Mouse (Mus musculus): ENCODE data around the gene Nyap1.
"Not testable (repeated sequence)": the region's sequence is repeated elsewhere in the genome, so short reads cannot be mapped to it uniquely, and the experiment has no call there.

Gene Nyap1

GRCm38 (mm10) chr5:137742836-137743235, 1.4 kb upstream of the Nyap1 start:
- no peak for DNase-seq

- no peak for DNase-seq
These were observed 641 bp upstream of the Nyap1 start for GRCm38 (mm10) chr5:137742048-137742447.

DNA sequence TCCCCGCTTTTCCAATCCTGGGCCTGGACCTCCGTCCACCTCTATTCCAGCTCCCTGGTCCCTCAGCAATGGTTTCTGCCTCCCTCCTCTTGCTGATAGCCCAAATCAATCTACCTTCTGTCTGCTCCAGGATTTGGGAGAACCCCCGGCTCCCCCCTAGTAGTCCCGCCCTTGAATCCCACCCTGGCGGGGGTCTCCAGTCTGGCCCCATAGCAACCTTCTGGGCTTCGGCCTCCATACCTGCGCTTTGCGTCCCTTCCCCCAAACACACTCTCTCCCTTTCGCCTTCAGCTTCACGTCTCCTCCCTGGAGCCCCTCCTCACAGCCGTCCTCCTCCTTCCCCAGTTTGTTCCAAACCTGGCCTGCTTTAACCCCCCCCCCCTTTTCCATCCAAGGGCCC, 901 bp downstream of the Nyap1 start:
- no peak for DNase-seq

DNA sequence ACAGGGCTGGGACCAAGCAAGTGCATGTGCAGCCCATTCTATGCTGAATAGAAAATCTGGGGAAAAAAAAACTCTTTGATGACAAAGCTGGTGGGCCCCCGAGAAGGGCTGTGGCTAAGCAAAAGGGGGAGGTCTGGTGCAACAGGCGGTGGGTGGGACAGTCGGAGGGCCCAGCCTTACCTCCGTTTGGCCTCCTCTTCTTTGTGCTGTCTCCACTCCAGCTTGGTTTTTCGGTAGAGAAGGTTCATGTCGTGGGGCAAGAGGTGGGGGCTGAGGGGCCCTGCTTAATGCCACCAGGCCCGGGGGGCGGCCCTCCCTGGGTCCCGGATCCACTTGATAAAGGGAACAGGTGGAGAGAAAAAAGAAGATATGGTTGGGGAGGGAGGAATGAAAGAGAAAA, 1.9 kb downstream of the Nyap1 start:
- no peak for DNase-seq

DNA sequence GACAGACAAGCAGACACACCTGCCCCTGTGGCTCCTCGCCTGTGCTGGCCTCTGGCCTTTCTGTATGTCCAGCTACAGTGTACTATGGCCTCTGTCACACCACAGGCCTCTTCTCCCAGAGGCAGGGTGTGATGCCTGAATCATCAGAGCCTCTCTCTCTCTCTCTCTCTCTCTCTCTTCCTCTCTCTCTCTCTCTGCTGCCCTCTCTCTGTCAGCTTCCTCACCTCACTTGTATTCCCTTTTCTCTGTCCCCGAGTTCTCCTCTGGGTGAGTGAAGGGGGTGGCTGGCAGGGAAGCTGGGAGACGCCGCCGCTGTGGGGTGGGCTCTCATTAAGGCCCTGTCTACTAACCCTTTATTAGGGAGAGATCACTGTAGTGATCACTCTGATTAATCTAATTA, 2.9 kb downstream of the Nyap1 start:
- no peak for DNase-seq

DNA sequence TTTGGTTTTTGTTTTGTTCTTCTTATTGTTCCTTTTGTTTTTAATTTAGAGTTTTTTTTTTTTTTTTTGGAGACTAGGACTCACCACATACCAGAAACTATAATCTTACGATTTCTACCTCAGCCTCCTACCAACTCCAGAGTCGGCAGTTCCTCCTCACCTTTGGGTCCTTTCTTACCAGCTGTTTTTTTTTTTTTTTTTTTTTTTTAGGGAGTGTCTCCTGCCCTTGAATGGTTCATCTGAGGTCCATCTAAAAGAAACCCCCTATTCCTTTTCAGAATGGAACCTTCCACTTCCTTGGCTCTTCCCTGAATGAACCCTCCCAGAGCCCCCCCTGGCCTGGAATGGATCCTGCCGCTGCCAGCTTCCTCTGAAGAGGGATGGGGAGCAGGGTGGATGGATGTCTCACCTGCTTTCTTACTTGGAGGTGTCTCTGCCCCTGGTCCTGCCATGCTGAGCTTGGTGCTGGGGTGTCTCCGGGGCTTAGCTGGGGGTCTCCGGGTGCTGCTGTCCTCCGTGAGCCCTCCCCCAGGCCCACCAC, 3.9 kb downstream of the Nyap1 start:
- no peak for DNase-seq

DNA sequence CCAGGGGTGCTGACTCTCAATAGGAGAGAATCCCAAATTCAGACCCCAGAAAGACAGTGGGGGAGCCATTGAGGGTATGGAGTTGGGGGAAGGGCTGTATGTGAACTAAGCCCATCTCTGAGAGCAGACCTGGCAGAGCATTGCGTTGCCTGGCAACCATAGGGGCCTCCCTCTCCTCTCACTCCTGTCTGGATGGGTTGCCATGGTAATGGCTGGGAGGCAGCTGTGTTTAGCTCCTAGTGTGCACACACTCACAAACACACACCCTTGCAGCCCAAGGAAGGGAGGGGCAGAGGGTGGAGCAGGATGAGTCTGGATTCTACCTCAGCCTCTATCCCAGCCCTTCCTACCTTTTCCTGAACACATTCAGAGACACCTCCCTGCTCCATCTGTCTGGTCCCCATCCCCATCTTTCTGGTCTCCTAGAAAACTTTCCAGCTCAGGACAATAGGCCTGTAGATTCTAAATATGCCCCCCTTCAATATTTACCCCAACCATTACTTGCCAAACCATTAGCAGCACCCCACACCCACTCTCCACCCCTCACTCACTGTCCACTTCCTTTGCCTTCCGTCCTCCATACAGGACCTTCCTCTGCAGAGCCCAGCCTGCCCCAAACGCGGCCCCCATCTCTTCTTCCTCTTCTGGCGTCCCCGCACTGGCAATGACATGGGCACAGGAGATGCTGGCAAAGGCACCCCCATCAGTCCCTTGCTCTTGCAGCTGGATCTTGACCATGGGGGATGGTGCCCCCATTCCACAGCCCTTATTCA, 6.9 kb downstream of the Nyap1 start:
- peak; percentile 97 for DNase-seq

DNA sequence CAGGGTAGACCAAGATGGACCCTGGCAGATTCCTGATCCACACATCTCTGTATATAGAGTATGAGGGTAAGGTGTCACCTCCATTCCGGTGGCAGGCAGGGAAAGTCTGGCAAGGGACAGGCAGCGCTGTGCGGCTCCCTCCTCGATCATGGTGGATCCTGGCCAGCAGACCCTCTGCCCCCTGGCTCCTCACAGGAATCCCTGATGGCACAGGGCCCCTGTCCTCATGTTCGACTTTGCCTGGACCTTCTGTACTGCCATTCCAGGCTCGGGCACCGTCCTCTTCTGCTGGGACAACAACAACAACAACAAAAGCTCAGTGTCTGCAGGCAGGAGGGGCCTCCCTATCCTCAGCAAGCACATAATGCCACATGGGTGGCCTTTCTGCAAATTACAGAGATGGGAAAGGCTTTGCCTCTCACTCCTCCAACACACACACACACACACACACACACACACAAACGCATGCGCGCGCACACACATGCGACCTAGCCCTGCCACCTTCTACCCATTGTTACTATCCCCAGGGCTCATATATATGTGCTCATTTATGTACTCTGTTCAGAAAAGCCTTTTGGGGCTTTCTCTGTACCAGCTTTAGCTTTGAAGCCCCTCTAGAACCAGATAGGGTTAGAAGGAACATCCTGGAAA, 7.6 kb downstream of the Nyap1 start:
- peak; percentile 41 for DNase-seq

DNA sequence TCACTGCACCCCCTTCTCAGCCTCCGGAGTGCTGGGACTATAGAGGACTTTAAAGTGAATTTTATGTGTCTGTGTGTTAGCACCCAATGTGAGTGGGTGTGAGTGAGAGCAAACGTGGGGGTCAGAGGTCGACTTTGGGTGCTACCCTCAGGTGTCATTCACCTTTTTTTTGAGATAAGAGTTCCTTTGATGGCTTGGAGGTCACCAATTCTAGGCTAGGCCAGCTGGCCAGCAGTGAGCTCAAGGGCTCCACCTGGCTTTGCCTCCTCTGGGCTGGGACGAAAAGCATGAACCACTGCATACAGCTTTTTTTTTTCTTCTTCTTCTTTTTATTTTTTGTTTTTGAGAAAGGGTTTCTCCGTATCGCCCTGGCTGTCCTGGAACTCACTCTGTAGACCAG, 14.6 kb downstream of the Nyap1 start:
- no peak for DNase-seq

DNA sequence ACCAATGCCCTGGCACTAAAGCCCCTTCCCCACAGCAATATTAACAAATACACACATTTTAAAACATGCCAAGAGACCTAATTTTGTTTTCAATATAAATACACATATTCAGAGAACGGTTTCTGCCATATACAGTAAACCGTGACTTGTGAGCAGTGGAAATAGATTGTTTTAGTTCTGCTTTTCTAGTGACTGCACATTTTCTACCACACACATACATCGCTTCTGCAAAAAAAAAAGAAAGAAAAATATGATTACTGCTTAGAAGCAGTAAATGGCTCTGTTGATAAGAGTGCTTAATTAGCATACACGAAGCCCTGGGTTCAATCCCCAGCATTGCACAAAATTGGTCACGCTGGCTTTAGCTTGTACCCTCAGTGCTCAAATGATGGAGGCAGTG, 17.6 kb downstream of the Nyap1 start:
- DNase-seq = no peak

DNA sequence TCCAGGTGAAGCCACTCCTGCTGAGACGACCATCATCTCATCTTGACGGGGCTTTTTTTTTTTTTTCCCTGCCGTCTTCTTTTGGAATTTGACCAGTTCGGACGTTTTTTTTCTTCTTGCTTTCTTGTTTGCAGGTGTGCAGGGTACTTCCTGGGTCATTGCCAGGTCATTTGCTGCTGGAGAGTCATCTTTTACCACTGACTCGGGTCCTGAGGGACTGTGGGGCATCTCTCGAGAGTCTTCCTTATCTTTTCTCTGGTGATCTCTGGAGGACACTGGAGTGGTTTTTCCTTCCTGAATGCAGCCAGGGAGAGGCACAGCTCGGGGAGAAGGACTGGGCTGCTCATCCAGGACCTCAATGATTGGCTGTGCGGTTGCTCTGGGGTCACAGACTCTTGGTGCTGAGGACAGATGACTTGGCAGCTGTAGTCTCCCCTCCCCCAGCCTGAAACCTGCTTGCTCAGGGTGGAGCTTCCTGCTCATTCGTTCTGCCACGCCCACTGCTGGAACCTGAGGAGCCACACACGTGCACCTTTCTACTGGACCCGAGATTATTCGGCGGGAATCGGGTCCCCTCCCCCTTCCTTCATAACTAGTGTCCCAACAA, 20.7 kb downstream of the Nyap1 start:
- not testable (repeated sequence) for DNase-seq

DNA sequence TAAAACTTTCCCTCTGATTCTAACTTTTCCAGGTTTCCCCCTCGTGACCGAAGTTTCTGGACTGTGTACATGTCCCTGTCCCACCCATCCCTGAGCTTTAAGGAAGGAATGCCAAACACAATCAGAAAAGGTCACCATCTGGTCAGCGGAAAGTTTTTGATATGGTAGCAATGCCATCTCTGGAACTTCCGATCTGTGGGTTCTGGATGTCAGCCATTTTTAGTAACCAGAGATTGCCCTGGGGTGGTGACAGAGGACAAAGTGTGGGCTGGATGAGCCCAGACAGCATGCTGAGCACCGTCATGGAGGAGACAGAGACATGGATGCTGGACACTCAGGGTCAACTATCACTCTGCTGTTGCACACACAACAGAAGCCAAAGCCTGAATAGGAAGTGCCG, 22.3 kb downstream of the Nyap1 start:
- no peak for DNase-seq

GRCm38 (mm10) chr5:137718020-137718790, 23.2 kb downstream of the Nyap1 start:
- no peak for DNase-seq

DNA sequence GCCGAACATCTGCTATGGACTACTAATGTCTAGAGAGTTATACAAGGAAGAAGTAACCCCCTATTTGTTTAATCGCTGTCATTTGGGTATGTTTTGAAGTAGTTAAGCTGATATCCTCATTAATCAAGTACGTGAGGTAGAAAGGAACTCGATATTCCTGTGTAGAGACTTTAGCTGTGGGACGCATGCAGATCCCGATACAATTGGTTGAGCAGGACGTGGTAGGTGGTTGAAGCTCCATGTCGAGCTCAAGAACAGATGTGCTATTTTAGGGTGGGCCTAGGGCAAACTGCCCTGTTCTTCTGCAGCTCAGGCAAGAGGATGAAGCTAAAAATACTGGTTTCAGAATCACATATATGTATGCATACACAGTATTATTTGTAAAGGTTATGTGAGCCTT, 25.7 kb downstream of the Nyap1 start:
- no peak for DNase-seq

- no peak for DNase-seq
These were observed 28.0 kb downstream of the Nyap1 start for GRCm38 (mm10) chr5:137713454-137713853.

GRCm38 (mm10) chr5:137706913-137707633, 34.3 kb downstream of the Nyap1 start:
- DNase-seq = no peak

GRCm38 (mm10) chr5:137705242-137705641, 36.2 kb downstream of the Nyap1 start:
- peak; percentile 41 for DNase-seq

GRCm38 (mm10) chr5:137699850-137700249, 41.6 kb downstream of the Nyap1 start:
- no peak for DNase-seq

DNA sequence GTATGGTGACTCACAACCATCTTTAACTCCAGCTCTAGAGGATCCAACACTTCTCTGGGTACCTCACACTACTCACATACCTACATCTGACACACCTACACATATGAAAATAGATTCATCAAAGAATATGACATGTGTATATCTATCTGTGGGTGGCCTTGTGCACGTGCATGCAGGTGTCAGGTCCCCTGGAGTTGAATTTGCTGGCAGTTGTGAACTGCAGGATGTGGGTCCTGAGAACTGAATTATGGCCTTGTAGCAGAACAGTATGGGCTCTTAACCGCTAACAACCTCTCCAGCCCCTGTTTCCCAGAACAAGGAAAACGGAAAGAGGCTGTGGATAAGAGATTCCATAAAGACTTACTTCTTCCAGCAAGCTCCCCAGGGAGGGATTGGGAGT, 42.3 kb downstream of the Nyap1 start:
- no peak for DNase-seq

DNA sequence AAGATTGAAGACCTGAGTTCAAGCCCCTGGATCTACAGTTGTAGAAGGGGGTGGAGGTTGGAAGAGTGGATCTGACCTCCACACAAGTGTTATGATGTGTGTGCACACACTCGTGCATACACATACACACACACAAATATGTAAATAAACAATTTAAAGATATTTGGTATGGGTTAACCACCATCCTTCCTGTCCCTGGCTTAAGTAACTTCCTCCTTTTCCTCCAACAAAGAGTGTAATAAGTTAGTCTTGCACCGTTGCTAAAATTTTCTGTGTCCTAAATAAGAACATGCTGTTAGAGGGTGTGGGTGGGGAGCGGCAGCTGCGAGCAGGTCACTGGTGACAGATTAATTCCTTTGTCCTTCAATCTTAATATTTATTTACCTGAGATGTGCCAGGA, 45.5 kb downstream of the Nyap1 start:
- DNase-seq = no peak

- DNase-seq = no peak
These were observed 46.6 kb downstream of the Nyap1 start for GRCm38 (mm10) chr5:137694796-137695195.

GRCm38 (mm10) chr5:137691881-137692280, 49.5 kb downstream of the Nyap1 start:
- no peak for DNase-seq

DNA sequence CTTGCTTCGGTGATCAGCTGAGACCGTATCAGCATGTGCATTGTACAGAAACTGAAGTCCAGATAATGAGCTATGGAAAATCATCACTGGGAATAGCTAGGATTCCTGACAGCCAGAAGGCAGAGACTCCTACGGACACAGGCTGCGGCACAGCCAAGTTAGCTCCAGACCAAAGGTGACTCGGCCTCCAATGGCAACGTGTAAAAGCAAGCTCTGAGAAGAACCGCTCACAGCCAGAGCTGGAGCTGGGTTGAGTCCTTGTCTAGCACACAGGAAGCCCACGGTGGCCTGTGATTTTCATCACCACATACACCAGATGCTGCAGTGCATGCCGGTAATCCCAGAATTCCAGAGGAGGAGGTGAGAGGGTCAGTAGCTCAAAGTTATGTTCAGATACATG, 50.9 kb downstream of the Nyap1 start:
- DNase-seq = no peak

All from layer of hippocampus, adult 9-11 months (tissue).